Mouse (Mus musculus) CD8-positive naive resting alpha-beta T cell, adult 2 months (primary cell): ENCODE results near the gene Pan3.

Experiments
- DNase-seq, 2 experiments: peaks; one replicate each; pipeline ENCODE4 v3.0.0; 2022; ENCODE audit warnings: low read depth in 2 of 2, low spot score in 2 of 2

Pan3 gene

GRCm38 (mm10) chr5:147479341-147479740, 49.4 kb downstream of the Pan3 start:
- DNase-seq, result no peak

DNA sequence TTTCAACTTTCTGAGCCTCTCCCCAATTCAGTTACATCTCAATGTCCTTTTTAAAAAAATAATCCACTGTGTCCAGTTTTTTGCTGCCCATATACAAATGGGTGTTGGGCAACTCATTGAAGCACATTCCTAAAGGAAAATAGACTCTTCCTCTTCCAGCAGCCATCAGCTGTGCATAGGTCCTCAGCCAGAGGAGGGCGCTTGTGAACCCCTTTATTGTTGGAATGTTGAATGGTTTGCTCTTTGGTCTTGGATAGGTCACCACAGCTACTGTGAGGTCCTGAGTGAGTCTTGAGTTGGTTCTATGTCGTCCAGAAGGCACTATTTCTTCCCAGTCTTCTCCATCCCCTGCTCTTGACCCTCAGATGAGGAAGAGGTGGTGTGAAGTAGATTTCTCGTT, 54.2 kb downstream of the Pan3 start:
- no peak for DNase-seq

DNA sequence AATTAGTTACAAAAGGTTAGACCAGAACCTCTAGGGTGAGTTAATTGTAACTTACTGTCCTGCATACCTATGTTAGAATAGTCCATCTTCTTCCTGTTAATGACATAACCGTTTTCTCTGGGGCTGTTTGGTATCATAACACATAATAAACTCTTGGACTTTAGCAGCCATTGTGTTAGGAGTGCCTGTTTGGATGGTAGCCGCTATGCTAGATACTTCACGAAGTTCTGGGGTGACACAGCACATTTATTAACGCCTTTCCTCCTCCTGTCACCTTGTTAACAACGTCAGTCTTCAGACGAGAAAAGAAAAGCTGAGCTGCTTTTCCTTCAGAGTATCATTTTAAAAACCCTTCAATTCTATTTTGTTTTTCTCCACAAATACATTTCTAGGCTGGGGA, 59.3 kb downstream of the Pan3 start:
- no peak for DNase-seq

- no peak for DNase-seq
Observed at GRCm38 (mm10) chr5:147490907-147491306, 60.9 kb downstream of the Pan3 start.

GRCm38 (mm10) chr5:147492511-147492910, 62.5 kb downstream of the Pan3 start:
- DNase-seq, result no peak

GRCm38 (mm10) chr5:147493205-147493604, 63.2 kb downstream of the Pan3 start:
- no peak for DNase-seq

DNA sequence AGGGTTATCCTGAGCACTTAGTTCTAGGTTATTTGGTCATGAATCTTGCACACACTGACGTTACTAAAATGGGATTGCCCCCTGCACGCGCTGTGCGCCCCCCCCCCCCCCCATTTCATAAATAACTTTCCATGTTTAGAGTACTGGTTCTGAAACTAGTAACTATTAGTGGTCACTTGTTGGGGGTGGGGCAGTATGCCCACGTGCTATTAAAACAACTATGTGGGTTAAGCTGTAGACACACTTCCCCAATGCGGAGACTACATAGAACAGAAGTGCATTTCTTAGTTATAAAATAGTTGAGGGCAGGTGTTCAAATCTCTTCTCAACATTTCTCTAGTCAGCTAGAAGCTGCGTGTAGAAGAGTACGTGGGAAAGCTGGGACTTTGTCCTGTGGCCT, 63.7 kb downstream of the Pan3 start:
- no peak for DNase-seq

- no peak for DNase-seq
Observed at GRCm38 (mm10) chr5:147494388-147494787, 64.4 kb downstream of the Pan3 start.

DNA sequence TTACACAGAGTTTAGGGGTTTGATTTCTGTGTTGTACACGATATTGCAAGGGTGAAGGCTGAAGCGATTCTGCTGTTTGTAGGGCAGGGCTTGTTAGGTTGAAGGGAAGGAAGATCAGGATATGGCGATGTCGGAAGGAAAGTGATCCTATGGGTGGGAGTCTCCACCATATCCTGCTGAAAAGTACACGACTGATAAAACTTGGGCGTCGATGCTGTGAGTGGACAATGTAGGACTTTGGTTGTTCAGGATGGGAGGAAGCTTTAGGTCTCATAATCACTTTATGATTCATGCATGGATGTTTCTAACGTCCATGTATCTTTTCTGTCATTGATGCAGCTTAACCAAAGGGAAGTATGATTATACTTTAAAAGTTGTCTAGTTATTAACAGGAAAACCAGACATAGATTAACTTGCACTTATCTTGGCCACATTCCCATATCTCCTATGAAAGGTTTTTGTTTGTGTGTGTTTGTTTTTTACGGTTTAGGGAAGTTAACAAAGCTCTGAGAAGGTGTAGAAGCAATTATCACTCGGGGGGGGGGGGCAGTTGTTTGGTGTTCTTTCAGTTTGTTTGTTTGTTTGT, 64.9 kb downstream of the Pan3 start:
- DNase-seq, result no peak

- no peak for DNase-seq
Observed at GRCm38 (mm10) chr5:147495961-147496360, 66.0 kb downstream of the Pan3 start.

GRCm38 (mm10) chr5:147496921-147497320, 67.0 kb downstream of the Pan3 start:
- DNase-seq, result no peak

GRCm38 (mm10) chr5:147497714-147498113, 67.8 kb downstream of the Pan3 start:
- no peak for DNase-seq

GRCm38 (mm10) chr5:147501456-147501998, 71.6 kb downstream of the Pan3 start:
- DNase-seq, result no peak

GRCm38 (mm10) chr5:147502921-147503320, 73.0 kb downstream of the Pan3 start:
- no peak for DNase-seq

DNA sequence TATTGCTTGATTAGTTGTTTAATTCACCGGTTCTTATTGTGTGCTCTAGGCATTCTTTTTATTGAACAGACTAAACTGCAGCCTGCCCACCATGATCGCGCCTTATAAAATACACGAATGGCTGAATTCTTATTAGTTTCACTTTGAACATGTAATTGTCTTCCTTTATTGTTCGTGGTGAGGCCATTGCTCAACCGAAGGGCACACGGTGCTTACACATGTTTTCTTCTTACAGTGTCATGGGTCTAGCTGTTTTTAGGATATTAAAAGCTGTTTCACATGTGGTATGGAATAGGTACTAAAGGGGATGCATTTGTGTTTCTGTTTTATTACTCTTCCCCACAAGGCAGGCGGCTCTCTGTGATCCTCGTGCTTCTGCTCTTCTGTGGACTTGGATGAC, 81.4 kb downstream of the Pan3 start:
- DNase-seq, result no peak

DNA sequence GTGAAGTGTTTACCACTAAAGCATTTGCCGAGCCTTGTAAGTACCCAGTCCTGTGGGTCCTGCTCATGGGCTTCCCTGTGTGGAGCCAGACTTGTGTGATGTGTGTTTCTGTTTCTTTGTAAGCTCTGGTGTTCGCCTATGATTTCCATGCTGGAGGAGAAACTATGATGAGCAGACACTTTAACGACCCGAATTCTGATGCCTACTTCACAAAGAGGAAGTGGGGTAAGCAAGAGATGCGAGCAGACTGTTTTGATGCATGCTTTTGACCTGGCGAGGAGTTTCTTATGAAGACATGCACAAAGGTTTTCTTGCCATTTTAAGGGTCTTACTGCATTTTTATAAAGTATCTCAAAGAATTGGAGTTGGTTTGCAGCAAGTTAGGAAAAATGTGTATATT, 97.0 kb downstream of the Pan3 start:
- no peak for DNase-seq

DNA sequence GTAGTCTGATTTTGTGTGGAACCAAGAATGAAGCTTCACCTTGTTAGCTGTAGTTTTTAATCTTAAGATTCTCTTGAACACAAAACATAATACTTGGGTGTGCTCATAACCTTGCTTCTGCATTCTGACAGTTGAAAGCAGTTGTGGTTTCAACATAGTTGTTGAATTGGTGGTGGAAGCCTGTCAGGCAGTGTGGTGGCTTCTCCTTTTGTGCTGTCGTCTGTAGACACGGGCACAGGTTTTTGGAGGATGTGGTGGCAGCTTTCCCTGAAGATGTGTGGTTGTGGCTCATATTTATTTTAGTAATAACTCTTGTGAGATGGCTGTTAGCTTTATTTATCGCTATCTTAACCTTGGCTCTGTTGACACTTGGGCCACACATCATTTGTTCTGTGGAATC, 97.8 kb downstream of the Pan3 start:
- peak; percentile 4 to 5 for DNase-seq

DNA sequence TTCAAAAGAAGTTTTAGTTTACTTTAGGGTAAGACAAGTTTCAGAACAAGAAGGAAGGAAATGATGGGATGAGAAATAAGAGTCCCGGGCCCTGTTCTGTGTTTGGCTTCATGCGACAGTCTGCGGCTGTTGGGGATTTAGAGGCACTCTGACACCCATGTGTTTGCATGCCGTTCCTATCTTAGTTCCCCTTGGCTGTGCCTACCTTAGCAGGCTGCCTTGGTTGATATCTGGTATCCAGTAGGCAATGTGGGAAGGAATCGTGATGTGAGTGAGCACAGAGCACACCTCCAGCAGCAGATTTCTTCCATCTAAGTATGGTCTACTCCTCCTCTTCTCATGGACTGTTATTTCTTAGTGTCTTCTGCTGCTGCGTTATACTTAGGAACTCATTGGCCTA, 102.1 kb downstream of the Pan3 start:
- no peak for DNase-seq

DNA sequence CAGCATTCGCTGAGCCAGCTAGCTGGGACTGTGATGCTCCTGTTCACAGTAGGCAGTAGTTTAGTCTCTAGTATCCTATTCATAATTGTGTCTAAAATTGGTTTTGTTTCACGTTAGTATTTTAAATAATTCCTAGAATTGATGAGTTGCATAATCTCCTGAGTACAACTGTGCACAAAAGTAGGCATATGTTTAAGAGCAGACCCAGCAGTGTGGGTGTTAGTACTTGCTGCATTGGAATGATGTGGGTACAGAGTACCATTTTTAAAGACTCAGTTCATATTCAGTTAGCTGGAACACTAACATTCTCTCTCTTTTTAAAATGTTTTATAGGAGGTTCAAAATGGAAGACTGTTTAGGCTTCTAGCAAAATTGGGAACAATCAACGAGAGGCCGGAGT, 109.4 kb downstream of the Pan3 start:
- no peak for DNase-seq

GRCm38 (mm10) chr5:147539815-147540214, 109.9 kb downstream of the Pan3 start:
- no peak for DNase-seq

GRCm38 (mm10) chr5:147542291-147542690, 112.3 kb downstream of the Pan3 start:
- no peak for DNase-seq

GRCm38 (mm10) chr5:147545731-147546241, 115.8 kb downstream of the Pan3 start:
- peak in 1 of 2 experiments; percentile 16 for DNase-seq
